Mouse (Mus musculus): ENCODE results near the gene Syt16.

GRCm38 (mm10) chr12:74268644-74269285 is 271.3 kb downstream of the Syt16 start:
- TF ChIP-seq TAL1 (IDR thresholded peaks at IDR 0.05; ENCODE audit: low read length) (no peak), GATA1 (IDR thresholded peaks at IDR 0.05; ENCODE audit: low read length) (no peak)

Data from erythroblast, embryonic 14.5 days (primary cell).